Mouse (Mus musculus) CD4-positive, CD25-positive, alpha-beta regulatory T cell, adult 4 months (primary cell): ENCODE measurements around the gene Gabra3. TPM values are rescaled to one million over a fixed set of nuclear protein-coding genes. Genes with fewer than 3 reads are reported as not detected.

ENCODE experiments used
- ATAC-seq: one replicate; pipeline ENCODE4 v1.8.0; 2017
- polyA plus RNA-seq, 2 experiments: library from polyadenylated mRNA; unstranded; fragments of 100-300 nt; shearing (Covaris generic); gene quantifications; one replicate each; pipeline ENCODE4 v1.2.1; 2017

The Gabra3 gene
- polyA plus RNA-seq, result not detected

DNA sequence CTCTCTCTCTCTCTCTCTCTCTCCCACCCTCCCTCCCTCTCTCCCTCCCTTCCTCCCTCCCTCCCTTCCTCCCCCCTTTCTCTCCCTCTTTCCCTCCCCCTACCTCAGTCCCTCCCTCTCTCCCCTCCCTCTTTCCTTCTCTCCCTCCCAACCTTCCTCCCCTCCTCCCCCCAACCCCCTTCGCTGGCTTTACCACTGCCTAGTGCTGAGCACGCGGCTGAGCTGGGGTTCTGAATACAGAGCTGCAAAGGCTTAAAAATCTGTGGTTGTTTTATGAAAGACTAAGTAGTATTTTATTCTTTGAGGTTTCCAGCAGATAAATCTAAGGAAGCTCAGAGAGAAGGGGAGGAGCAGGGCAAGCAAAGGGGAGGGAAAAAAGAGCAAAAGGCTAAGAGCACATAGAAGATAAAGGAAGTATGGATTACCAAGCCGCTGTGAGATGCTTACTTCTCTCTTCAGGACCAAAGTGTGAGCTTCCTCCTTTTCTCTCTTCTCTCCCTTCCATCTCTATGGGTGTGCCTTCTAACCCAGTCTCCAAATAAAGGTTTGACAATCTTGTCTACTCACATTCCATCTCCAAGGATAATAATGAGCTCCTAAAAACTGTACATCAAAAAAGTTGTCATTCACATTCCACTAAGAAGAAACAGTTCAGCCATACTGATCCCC lies at the start of gene Gabra3:
Gene Gabra3 (minus strand): TSS at position 619 of the 669 bp plus-strand sequence.
- no peak for ATAC-seq

DNA sequence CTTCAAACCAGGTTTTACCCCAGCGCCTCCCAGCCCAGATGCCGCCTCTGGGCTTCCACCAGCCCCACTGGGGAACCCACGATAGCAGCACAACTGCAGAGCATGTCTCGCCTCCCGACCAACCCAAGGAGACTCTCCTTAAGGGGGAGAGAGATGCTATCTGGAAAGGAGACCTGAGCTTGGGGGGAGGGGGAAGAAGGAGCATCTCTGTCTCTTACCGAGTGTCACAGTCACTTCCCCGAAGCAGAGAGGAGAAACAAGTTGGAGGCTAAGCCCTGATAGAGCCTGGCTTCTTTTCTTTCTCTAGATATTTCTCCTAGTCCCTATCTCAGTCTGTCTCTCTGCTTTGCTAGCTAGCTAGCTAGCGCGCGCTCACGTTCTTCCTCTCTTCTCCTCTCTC lies 859 bp downstream of the Gabra3 start:
- ATAC-seq, result no peak

DNA sequence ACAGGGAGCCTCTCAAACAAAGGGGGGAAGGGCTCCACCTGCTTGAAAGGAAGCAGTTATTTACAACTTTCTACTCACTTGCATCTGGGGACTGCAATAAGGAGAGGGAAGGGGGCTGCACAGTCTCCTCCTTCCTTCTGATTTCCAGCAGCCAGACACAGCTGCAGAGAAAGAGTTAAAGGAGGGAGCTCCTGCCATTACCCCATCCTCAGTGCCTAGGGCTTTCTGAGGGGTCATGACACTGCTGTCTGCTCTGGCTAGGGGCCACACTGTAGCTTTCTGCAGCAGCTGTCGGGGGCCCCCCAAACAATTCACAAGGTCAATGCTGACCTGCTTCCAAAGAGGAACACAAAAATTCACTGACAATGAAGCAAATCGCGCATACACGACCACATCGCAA lies 1.3 kb downstream of the Gabra3 start:
- no peak for ATAC-seq

DNA sequence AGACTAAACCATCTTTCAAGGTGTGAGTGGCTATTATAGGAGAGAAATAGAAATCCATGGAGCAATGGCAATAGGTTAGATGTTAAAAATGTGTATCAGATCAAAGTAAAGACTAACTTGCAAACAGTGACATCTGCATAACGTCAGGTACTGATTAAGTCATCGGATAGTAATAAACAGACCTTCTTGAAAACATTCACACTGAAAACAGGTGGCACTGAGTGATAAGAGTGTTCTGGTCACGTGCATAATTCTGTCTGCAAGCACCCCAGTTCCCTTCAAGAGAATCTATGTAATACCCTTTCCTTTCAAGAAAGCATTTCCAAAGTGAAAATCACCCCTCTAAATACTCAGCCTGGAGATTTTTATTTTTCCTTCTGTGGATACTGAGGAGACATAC lies 6.0 kb downstream of the Gabra3 start:
- no peak for ATAC-seq

DNA sequence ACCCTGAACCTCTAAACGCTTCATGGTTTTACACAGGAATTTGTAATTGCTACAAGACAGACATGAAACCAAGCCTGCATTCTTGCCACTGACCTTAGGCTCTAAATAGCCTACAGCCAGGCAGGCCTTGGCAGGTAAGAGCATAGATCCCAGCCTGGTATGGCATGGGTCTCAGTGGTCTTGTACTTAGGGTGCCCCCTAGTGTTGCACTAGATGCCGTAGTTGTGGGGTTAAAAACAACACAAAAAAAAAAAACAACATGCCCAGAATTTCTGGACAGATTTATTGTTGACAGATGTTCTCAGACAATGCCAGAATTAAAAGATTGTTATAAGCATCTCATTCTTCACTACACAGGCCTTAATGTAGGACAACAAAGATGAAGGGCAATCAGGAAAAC lies 12.0 kb downstream of the Gabra3 start:
- ATAC-seq, result no peak

DNA sequence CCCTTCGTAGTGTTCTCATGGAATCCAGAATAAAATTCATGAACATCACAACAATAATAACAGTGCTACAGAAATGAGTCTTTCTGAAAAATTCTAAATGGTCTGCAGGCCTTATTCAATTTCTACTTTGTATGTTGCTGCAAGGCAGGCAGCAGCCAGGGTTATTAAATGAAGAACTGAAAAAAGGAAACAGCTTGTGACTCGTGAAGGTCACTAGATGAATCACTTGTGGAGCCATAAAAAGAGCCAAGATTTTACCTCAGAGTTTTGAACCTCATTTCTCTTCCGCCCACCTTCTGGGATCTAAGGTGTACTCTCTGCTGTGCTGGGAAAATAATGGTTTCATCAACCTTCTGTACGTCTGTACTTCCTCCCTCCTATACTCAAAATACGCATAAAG lies 159.4 kb downstream of the Gabra3 start:
- no peak for ATAC-seq

DNA sequence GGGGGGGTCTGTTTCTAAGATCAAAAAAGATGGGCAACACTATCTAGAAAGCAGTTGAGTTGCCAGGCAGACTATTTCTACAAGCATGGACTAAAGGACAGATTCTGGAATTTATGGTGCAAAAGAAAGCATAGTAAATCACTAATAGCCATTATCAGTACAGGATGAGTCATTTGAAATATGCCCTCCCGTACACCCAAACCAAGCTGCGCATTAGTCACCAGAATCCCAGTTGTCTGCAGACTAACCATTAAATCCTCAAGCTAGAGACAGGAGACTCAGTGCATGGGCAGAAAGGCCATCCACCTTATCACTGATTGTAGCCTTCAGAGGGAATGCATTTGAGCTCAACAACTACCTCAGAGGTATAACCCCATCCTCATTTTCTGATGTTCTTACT lies 166.8 kb downstream of the Gabra3 start:
- no peak for ATAC-seq

DNA sequence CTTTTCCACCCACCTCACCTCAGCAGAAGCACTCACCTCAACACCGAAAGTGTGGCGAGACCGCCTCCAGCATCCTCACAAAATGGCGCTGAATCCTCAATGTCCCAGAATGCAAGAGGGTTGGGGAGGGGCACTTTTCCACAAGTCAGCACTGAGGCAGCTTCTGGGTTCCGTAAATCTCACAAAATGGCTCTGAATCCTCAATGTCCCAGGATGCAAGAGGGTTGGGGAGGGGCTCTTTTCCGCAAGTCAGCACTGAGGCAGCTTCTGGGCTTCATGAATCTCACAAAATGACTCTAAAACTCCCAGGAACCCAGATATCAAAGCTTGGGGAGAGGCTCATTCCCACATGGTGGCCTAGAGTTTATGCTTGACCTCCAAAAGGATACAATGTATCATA lies 269.9 kb downstream of the Gabra3 start, which contains the start of gene Magea10:
Gene Magea10 (minus strand): TSS at position 101 of the 400 bp plus-strand sequence.
- no peak for ATAC-seq

Other genes starting within 250 kb of the Gabra3 start
- not detected for gene Gabrq, start 168.3 kb upstream of the Gabra3 start, polyA plus RNA-seq